Mouse (Mus musculus): ENCODE measurements around the gene Gm3573.
"Not testable (repeated sequence)": the region's sequence is repeated elsewhere in the genome, so short reads cannot be mapped to it uniquely, and the experiment has no call there.

Gm3573 gene

DNA sequence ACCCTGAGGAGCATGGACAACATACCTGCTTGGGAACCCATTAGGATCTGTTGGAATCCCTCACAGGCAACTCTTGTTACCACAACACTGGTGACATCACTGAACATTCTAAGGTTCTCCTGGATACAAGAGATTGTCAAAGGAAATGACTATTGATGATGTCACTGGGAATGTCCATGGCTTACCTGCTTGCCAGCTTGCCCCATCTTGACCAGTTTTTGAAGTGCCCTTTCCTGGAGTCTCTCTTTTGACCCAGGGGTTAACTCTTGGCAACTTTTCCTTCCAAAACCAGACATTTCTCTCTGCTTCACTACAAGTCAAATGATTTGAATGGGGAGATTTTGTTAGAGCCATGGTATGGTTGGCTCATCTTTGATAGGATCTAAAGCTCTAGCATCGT lies at the start of gene Gm3573:
Gm3573 (minus strand) TSS at position 101 of the 400 bp plus-strand sequence.
- not testable (repeated sequence) for DNase-seq (ENCODE audit: low spot score in 2 of 2)

DNA sequence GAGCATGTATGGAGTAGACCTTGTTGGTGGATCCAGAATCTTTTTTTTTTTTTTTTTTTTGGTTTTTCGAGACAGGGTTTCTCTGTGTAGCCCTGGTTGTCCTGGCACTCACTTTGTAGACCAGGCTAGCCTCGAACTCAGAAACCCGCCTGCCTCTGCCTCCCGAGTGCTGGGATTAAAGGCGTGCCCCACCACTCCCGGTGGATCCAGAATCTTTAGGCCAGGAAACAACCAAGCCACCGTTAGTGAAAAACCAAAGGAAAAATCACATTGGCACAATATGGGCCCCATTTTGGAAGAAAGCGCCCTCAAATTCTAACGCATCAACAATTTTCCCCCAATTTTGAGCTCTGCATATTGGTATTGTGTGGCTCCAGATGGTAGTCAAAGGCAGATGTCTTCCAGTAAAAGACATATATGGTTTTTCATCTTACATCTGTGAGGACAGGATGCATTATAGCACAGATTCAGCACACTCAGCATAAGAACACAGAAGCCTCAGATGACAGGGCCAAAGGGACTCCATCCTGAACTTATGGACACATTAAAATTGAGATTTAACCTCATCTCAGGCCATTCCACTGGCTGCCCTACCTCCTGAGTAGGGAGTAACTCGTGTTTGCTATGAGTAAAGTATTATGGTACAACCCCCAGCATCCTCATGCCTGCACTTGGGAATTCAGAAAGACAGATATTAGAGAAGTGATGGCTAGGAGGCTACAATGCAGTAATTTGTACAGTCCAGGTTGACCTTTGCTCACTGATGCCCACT lies 26.4 kb upstream of the Gm3573 start:
- DNase-seq (ENCODE audit: low spot score in 2 of 2): peak; percentile 19 to 63

DNA sequence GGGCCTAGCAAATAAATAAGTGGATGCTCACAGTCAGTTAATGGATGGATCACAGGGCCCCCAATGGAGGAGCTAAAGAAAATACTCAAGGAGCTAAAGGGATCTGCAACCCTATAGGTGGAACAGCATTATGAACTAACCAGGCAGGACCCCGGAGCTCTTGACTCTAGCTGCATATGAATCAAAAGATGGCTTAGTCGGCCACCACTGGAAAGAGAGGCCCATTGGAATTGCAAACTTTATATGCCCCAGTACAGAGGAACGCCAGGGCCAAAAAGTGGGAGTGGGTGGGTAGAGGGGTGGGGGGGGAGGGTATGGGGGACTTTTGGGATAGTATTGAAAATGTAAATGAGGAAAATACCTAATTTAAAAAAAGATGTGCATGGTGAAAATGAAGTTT lies 6.7 kb downstream of the Gm3573 start:
- DNase-seq (ENCODE audit: low spot score in 2 of 2): peak in 1 of 2 experiments; percentile 71

DNA sequence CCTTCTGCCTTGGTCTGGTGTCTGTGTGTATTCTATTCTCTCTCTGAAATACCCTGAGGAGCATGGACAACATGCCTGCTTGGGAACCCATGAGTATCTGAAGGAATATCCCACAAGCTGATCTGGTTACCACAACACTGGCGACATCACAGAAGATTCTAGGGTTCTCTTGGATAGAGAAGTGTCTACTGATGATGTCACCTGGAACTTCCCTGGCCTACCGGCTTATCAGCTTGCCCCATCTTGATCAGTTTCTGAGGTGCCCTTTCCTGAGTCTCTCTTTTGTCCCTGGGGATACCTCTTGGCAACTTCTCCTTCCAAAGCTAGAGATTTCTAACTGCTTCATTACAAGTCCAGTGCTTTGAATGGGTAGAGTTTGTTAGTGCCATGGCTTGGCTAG lies 28.1 kb downstream of the Gm3573 start, which contains the start of gene Gm17027:
Gm17027 (minus strand) TSS at position 101 of the 400 bp plus-strand sequence.
- not testable (repeated sequence) for DNase-seq (ENCODE audit: low spot score in 2 of 2)
